Mouse (Mus musculus) C2C12 (cell line): ENCODE measurements around the gene Camkv.

Experiments
- CEBPB ChIP-seq: IDR thresholded peaks from one replicate; pipeline ENCODE4 v1.6.1; 2011; ENCODE audit warnings: low read depth, mild to moderate bottlenecking, control low read depth, moderate library complexity
- CTCF ChIP-seq: IDR thresholded peaks from one replicate; pipeline ENCODE4 v1.5.1; 2011; ENCODE audit not compliant: control insufficient read depth, insufficient read depth, insufficient read length
- FOSL1 ChIP-seq: IDR thresholded peaks from one replicate; pipeline ENCODE4 v1.8.0; 2011; ENCODE audit warnings: mild to moderate bottlenecking, low read length; ENCODE audit not compliant: poor library complexity, insufficient read depth, severe bottlenecking
- MAX ChIP-seq: IDR thresholded peaks from one replicate; pipeline ENCODE4 v1.6.1; 2011; ENCODE audit warnings: mild to moderate bottlenecking, control low read depth
- MYOD1 ChIP-seq: IDR thresholded peaks from one replicate; pipeline ENCODE4 v1.6.1; 2011; ENCODE audit warnings: low read depth; ENCODE audit not compliant: control insufficient read depth, insufficient read length
- MYOG ChIP-seq: IDR thresholded peaks from one replicate; pipeline ENCODE4 v1.6.1; 2011; ENCODE audit not compliant: control insufficient read depth, insufficient read length; ENCODE audit errors: extremely low read depth
- USF1 ChIP-seq: IDR thresholded peaks from one replicate; pipeline ENCODE4 v1.6.1; 2011; ENCODE audit warnings: low read depth, mild to moderate bottlenecking, control low read depth, moderate library complexity

- TF ChIP-seq CTCF (no peak), MAX (no peak), CEBPB (no peak), MYOD1 (no peak), USF1 (no peak), MYOG (no peak), FOSL1 (no peak)
Measured at GRCm38 (mm10) chr9:107927749-107928148, 7.7 kb upstream of the Camkv start.
